Mouse (Mus musculus) E14TG2a.4 (cell line): ENCODE measurements around the gene Cdk5r1.

ENCODE experiments used
- H3K27me3 ChIP-seq: 2 replicates; pipeline ENCODE4 v1.6.1; 2014; ENCODE audit warnings: low read length, control low read depth; ENCODE audit not compliant: insufficient read depth
- H3K36me3 ChIP-seq: 2 replicates; pipeline ENCODE4 v1.6.1; 2014; ENCODE audit warnings: low read length, control low read depth; ENCODE audit not compliant: insufficient read depth
- H3K4me1 ChIP-seq: replicated peaks from 2 replicates; pipeline ENCODE4 v1.6.1; 2014; ENCODE audit warnings: low read depth, low read length, control low read depth
- H3K4me3 ChIP-seq: replicated peaks from 2 replicates; pipeline ENCODE4 v1.5.1; 2014; ENCODE audit warnings: mild to moderate bottlenecking, low read length
- H3K9me3 ChIP-seq: 2 replicates; pipeline ENCODE4 v1.6.1; 2014; ENCODE audit warnings: low read length, control low read depth
- CTCF ChIP-seq: conservative IDR thresholded peaks from 2 replicates; pipeline ENCODE4 v1.5.1; 2014; ENCODE audit warnings: low read length
- NANOG ChIP-seq: IDR thresholded peaks from 2 replicates; pipeline ENCODE4 v1.6.1; 2014; ENCODE audit warnings: borderline replicate concordance, low read length, mixed read lengths
- POU5F1 ChIP-seq: IDR thresholded peaks from 2 replicates; pipeline ENCODE4 v1.6.1; 2014; ENCODE audit warnings: low read length, borderline replicate concordance

The Cdk5r1 gene

GRCm38 (mm10) chr11:80505581-80505980, 28.8 kb downstream of the Cdk5r1 start:
- H3K27me3 ChIP-seq: peaks cover 4% of the 10 kb centered on the region; the same call in 1 of the 2 replicates
- H3K4me1 ChIP-seq: peaks cover 24% of the 10 kb centered on the region
- H3K36me3 ChIP-seq: no peaks in the 10 kb centered on the region
- no peak for TF ChIP-seq POU5F1
- TF ChIP-seq NANOG: no peak
- no peak for TF ChIP-seq CTCF
- H3K9me3 ChIP-seq: no peaks in the 10 kb centered on the region
- no peak overlapping the region for H3K4me3 ChIP-seq

GRCm38 (mm10) chr11:80506483-80506882, 29.7 kb downstream of the Cdk5r1 start:
- H3K4me1 ChIP-seq: peaks cover 24% of the 10 kb centered on the region
- H3K4me3 ChIP-seq: no peak overlapping the region
- peaks cover 4% of the 10 kb centered on the region; the same call in 1 of the 2 replicates for H3K27me3 ChIP-seq
- TF ChIP-seq NANOG (no peak), POU5F1 (no peak)
- H3K36me3 ChIP-seq: no peaks in the 10 kb centered on the region
- H3K9me3 ChIP-seq: no peaks in the 10 kb centered on the region; the same call in 1 of the 2 replicates

- peaks cover 28% of the 10 kb centered on the region for H3K4me1 ChIP-seq
- no peak overlapping the region for H3K4me3 ChIP-seq
- no peak for TF ChIP-seq POU5F1
- no peak for TF ChIP-seq CTCF
- no peak for TF ChIP-seq NANOG
- no peaks in the 10 kb centered on the region; the same call in 1 of the 2 replicates for H3K9me3 ChIP-seq
- H3K27me3 ChIP-seq: peaks cover 4% of the 10 kb centered on the region; the same call in 1 of the 2 replicates
- no peaks in the 10 kb centered on the region for H3K36me3 ChIP-seq
Observed at GRCm38 (mm10) chr11:80507791-80508190, 31.0 kb downstream of the Cdk5r1 start.

GRCm38 (mm10) chr11:80508361-80509175, 31.7 kb downstream of the Cdk5r1 start:
- no peak for TF ChIP-seq CTCF
- no peak for TF ChIP-seq POU5F1
- no peak for TF ChIP-seq NANOG
- no peaks in the 10 kb centered on the region for H3K36me3 ChIP-seq
- no peak overlapping the region for H3K4me3 ChIP-seq
- no peaks in the 10 kb centered on the region; the same call in 1 of the 2 replicates for H3K9me3 ChIP-seq
- H3K4me1 ChIP-seq: peaks cover 26% of the 10 kb centered on the region
- H3K27me3 ChIP-seq: peaks cover 4% of the 10 kb centered on the region; the same call in 1 of the 2 replicates

GRCm38 (mm10) chr11:80509176-80509506, 32.3 kb downstream of the Cdk5r1 start:
- Histone ChIP-seq H3K4me1 (peaks cover 20% of the 10 kb centered on the region), H3K36me3 (no peaks in the 10 kb centered on the region), H3K9me3 (no peaks in the 10 kb centered on the region; the same call in 1 of the 2 replicates), H3K27me3 (peaks cover 4% of the 10 kb centered on the region; the same call in 1 of the 2 replicates), H3K4me3 (no peak overlapping the region)
- TF ChIP-seq NANOG: no peak
- no peak for TF ChIP-seq POU5F1
- TF ChIP-seq CTCF: no peak

GRCm38 (mm10) chr11:80510124-80510523, 33.3 kb downstream of the Cdk5r1 start:
- Histone ChIP-seq H3K36me3 (no peaks in the 10 kb centered on the region), H3K27me3 (peaks cover 4% of the 10 kb centered on the region; the same call in 1 of the 2 replicates), H3K9me3 (no peaks in the 10 kb centered on the region; the same call in 1 of the 2 replicates), H3K4me3 (no peak overlapping the region), H3K4me1 (peaks cover 14% of the 10 kb centered on the region)
- TF ChIP-seq POU5F1 (no peak), CTCF (no peak), NANOG (no peak)

- H3K4me1 ChIP-seq: peaks cover 21% of the 10 kb centered on the region
- H3K36me3 ChIP-seq: no peaks in the 10 kb centered on the region
- no peak overlapping the region for H3K4me3 ChIP-seq
- no peak for TF ChIP-seq POU5F1
- no peak for TF ChIP-seq CTCF
- no peak for TF ChIP-seq NANOG
- peaks cover 4% of the 10 kb centered on the region; the same call in 1 of the 2 replicates for H3K27me3 ChIP-seq
- H3K9me3 ChIP-seq: no peaks in the 10 kb centered on the region; the same call in 1 of the 2 replicates
Observed at GRCm38 (mm10) chr11:80512313-80513056, 35.7 kb downstream of the Cdk5r1 start.

- Histone ChIP-seq H3K36me3 (no peaks in the 10 kb centered on the region), H3K9me3 (no peaks in the 10 kb centered on the region; the same call in 1 of the 2 replicates), H3K4me1 (peaks cover 30% of the 10 kb centered on the region), H3K27me3 (peaks cover 4% of the 10 kb centered on the region; the same call in 1 of the 2 replicates), H3K4me3 (no peak overlapping the region)
- TF ChIP-seq POU5F1 (no peak), NANOG (no peak), CTCF (no peak)
Observed at GRCm38 (mm10) chr11:80513796-80514195, 37.0 kb downstream of the Cdk5r1 start.
